Mouse (Mus musculus) embryonic facial prominence, embryonic 11.5 days (tissue): ENCODE measurements at regions not wholly inside any gene's neighbourhood (a gene's known extent, or its start where the extent isn't known, plus 50 kb on each side); places are given as distances from the start of the nearest gene placed in this dataset.
A peak's percentile ranks its signal among the peaks of the same experiment; 100 is the strongest.

Source experiments
- ATAC-seq: fragments of 200-750 bp; cut with Nextera tagmentation; replicated peaks from 2 replicates; pipeline ENCODE4 v1.8.0; 2017; ENCODE audit warnings: low read depth; ENCODE audit not compliant: insufficient number of reproducible peaks, low FRiP score, low TSS enrichment
- DNase-seq: peaks from one replicate; pipeline ENCODE4 v3.0.0-alpha.2; 2015; ENCODE audit warnings: low spot score
- H3K27ac ChIP-seq: fragments of 300-500 bp; sonication (generic); replicated peaks from 2 replicates; pipeline ENCODE4 v1.5.1; 2014; ENCODE audit warnings: mild to moderate bottlenecking, low read depth, low read length, control low read depth
- H3K27me3 ChIP-seq: fragments of 300-500 bp; sonication (generic); 2 replicates; pipeline ENCODE4 v1.6.1; 2014; ENCODE audit warnings: mild to moderate bottlenecking, low read length, moderate library complexity, mixed read lengths; ENCODE audit not compliant: control insufficient read depth, insufficient read depth
- H3K36me3 ChIP-seq: fragments of 300-500 bp; sonication (generic); replicated peaks from 2 replicates; pipeline ENCODE4 v1.6.1; 2014; ENCODE audit warnings: low read depth, mild to moderate bottlenecking, low read length, moderate library complexity, mixed read lengths; ENCODE audit not compliant: control insufficient read depth, insufficient read depth
- H3K4me1 ChIP-seq: fragments of 300-500 bp; sonication (generic); 2 replicates; pipeline ENCODE4 v1.6.1; 2014; ENCODE audit warnings: low read length, mixed read lengths; ENCODE audit not compliant: control insufficient read depth, insufficient read depth
- H3K4me2 ChIP-seq: fragments of 300-500 bp; sonication (generic); 2 replicates; pipeline ENCODE4 v1.6.1; 2014; ENCODE audit warnings: low read depth, mild to moderate bottlenecking, control low read depth, low read length, moderate library complexity
- H3K4me3 ChIP-seq: fragments of 300-500 bp; sonication (generic); 2 replicates; pipeline ENCODE4 v1.5.1; 2014; ENCODE audit warnings: low read depth, low read length, control low read depth
- H3K9ac ChIP-seq: fragments of 300-500 bp; sonication (generic); replicated peaks from 2 replicates; pipeline ENCODE4 v1.6.1; 2014; ENCODE audit warnings: mild to moderate bottlenecking, control low read depth, low read length
- H3K9me3 ChIP-seq: fragments of 300-500 bp; sonication (generic); replicated peaks from 2 replicates; pipeline ENCODE4 v1.6.1; 2016; ENCODE audit warnings: mild to moderate bottlenecking, low read length, inconsistent platforms, mixed read lengths; ENCODE audit not compliant: control insufficient read depth
- WGBS: fragments of 180-500 bp; shearing (Covaris S2); extraction: QIAGEN DNeasy Blood & Tissue Kit; methylation state at CpG from one replicate; pipeline ENCODE4 v1.1.7; 2014; 5-methylcytosine and 5-hydroxymethylcytosine counted together

GRCm38 (mm10) chr4:124057607-124058006 lies 139.8 kb upstream of the 4930535I16Rik start:
- Histone ChIP-seq H3K4me2 (no peak overlapping the region), H3K36me3 (no peaks in the 10 kb centered on the region), H3K9ac (no peak overlapping the region), H3K9me3 (no peaks in the 10 kb centered on the region), H3K27ac (no peak overlapping the region), H3K4me3 (no peak overlapping the region), H3K27me3 (no peaks in the 10 kb centered on the region), H3K4me1 (no peaks in the 10 kb centered on the region)
- WGBS = 94% methylated on average over 8 of the region's 8 CpGs
- ATAC-seq (no peak), DNase-seq (no peak)

GRCm38 (mm10) chr4:124054240-124054760 lies 136.5 kb upstream of the 4930535I16Rik start:
- ATAC-seq (no peak), DNase-seq (no peak)
- no peaks in the 10 kb centered on the region for H3K36me3 ChIP-seq
- no peak overlapping the region for H3K27ac ChIP-seq
- H3K9ac ChIP-seq = no peak overlapping the region
- no peak overlapping the region for H3K4me2 ChIP-seq
- WGBS = 72% methylated on average over 1 of the region's 1 CpGs
- no peaks in the 10 kb centered on the region for H3K27me3 ChIP-seq
- no peak overlapping the region for H3K4me3 ChIP-seq
- no peaks in the 10 kb centered on the region for H3K4me1 ChIP-seq
- H3K9me3 ChIP-seq = no peaks in the 10 kb centered on the region

- Histone ChIP-seq H3K9me3 (no peaks in the 10 kb centered on the region), H3K36me3 (no peaks in the 10 kb centered on the region), H3K9ac (no peak overlapping the region), H3K27me3 (no peaks in the 10 kb centered on the region), H3K4me3 (no peak overlapping the region), H3K27ac (no peak overlapping the region), H3K4me1 (no peaks in the 10 kb centered on the region), H3K4me2 (no peak overlapping the region)
- DNase-seq = no peak
- 86% methylated on average over 2 of the region's 2 CpGs for WGBS
- ATAC-seq = no peak
Measured at GRCm38 (mm10) chr4:124053340-124054038, 135.7 kb upstream of the 4930535I16Rik start.

DNA sequence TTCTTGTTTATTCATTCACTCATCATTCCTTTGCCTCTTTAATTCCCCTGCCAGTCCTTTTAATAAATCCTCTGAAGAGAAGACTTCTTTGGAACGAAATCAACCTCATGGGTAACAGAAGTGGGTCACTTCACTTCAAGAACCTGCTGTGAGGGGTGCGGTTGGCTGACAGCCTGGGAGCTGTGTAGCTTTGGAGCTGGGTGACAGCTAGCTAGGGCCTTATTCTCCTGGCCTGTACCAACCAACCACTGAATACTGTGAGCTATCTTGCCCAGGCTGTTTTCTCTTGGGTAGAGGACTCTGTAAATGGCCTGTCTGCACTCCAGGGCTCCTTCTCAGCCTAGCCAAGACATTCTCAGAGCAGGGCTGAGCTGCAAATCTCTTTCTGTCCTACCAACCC lies 134.6 kb upstream of the 4930535I16Rik start:
- WGBS = 78% methylated on average over 2 of the region's 2 CpGs
- no peak overlapping the region for H3K9ac ChIP-seq
- no peak for ATAC-seq
- no peaks in the 10 kb centered on the region for H3K27me3 ChIP-seq
- no peaks in the 10 kb centered on the region for H3K36me3 ChIP-seq
- no peak overlapping the region for H3K4me2 ChIP-seq
- DNase-seq = no peak
- no peak overlapping the region for H3K4me3 ChIP-seq
- H3K9me3 ChIP-seq = no peaks in the 10 kb centered on the region
- no peak overlapping the region for H3K27ac ChIP-seq
- H3K4me1 ChIP-seq = no peaks in the 10 kb centered on the region

DNA sequence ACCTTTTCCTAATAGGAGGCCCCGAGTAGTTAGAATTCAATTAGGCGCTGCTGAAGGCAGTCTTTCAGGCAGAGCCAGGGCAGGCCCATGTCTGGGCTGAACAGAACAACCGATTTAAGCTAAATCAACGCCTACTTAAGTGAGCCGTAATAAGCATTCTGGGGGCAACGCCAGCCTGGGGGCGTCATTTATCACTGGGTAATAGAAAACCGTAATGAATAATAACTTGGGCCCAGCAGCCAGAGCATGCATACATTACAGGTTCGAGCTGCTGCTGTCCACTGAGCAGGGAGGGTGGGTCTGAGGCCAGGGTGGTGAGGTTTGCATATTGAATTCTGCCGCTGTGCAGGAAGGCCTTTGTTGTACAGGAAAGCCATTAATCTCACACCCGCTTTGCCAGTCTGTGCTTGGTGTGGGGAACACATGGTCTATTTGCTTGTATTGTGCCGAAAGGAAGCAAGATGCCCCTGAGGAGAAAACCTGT lies 130.6 kb upstream of the 4930535I16Rik start:
- Histone ChIP-seq H3K9ac (no peak overlapping the region), H3K4me3 (no peak overlapping the region), H3K4me1 (no peaks in the 10 kb centered on the region), H3K27me3 (no peaks in the 10 kb centered on the region), H3K36me3 (no peaks in the 10 kb centered on the region), H3K27ac (no peak overlapping the region), H3K9me3 (no peaks in the 10 kb centered on the region), H3K4me2 (no peak overlapping the region)
- WGBS = 55% methylated on average over 12 of the region's 12 CpGs
- ATAC-seq (peak; percentile 65; the same call in 1 of the 2 replicates), DNase-seq (no peak)

DNA sequence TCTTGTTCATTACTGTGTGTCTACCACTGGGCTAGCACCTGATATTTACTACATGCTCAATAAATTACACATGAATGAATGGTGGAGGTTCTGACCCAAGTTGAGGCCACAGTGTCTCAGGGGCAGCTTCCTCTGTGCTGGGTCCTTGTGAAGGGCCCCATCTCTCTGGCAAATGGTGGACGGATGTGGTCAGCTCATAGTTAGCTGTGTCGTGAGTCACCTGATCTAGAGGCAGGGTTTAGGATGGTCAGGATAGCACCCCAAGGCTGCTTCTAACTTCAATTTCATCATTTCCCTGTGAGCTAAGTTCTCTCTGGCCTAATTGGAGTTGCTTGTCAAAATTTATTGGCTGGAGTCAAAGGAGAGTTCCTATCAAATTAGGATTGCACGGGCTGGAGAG lies 130.1 kb upstream of the 4930535I16Rik start:
- no peak overlapping the region for H3K9ac ChIP-seq
- H3K4me3 ChIP-seq = no peak overlapping the region
- no peak for DNase-seq
- ATAC-seq = no peak; the same call in 1 of the 2 replicates
- 70% methylated on average over 3 of the region's 3 CpGs for WGBS
- H3K36me3 ChIP-seq = no peaks in the 10 kb centered on the region
- no peaks in the 10 kb centered on the region for H3K9me3 ChIP-seq
- no peak overlapping the region for H3K27ac ChIP-seq
- no peaks in the 10 kb centered on the region for H3K27me3 ChIP-seq
- no peaks in the 10 kb centered on the region for H3K4me1 ChIP-seq
- no peak overlapping the region for H3K4me2 ChIP-seq

DNA sequence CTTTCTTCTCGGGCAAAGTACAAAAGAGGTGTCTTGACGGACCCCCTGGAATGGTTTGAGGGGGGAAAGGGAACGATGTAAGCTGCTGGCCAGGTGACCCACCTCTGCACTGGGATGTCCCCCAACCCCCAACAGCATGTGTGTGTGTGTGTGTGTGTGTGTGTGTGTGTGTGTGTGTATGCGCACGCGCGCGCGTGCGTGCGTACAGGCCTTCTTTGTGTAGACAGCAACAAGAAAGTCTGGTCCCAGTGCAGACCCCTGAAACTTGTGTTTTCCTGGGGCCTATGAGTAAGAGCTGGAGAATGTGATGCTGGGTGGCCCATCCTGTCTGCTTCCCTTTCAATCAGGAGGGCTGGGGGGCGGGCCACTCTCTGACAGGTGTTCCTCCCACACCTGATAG lies 118.7 kb upstream of the 4930535I16Rik start:
- Histone ChIP-seq H3K4me3 (no peak overlapping the region), H3K9ac (no peak overlapping the region), H3K36me3 (no peaks in the 10 kb centered on the region), H3K27me3 (no peaks in the 10 kb centered on the region; the same call in 1 of the 2 replicates), H3K4me2 (no peak overlapping the region; the same call in 1 of the 2 replicates), H3K9me3 (no peaks in the 10 kb centered on the region), H3K4me1 (no peaks in the 10 kb centered on the region), H3K27ac (no peak overlapping the region)
- no peak for ATAC-seq
- DNase-seq = no peak
- 45% methylated on average over 12 of the region's 12 CpGs for WGBS

GRCm38 (mm10) chr4:124035657-124036061 lies 117.8 kb upstream of the 4930535I16Rik start:
- H3K4me1 ChIP-seq = no peaks in the 10 kb centered on the region
- H3K4me2 ChIP-seq = no peak overlapping the region

More at GRCm38 (mm10) chr4:124035657-124036061, 117.8 kb upstream of the 4930535I16Rik start:
- peak; percentile 31 for DNase-seq
- WGBS = 8% methylated on average over 10 of the region's 10 CpGs
- Histone ChIP-seq H3K4me3 (no peak overlapping the region), H3K9me3 (no peaks in the 10 kb centered on the region), H3K36me3 (no peaks in the 10 kb centered on the region), H3K27ac (no peak overlapping the region), H3K27me3 (no peaks in the 10 kb centered on the region; the same call in 1 of the 2 replicates), H3K9ac (no peak overlapping the region)
- ATAC-seq = no peak
